Mouse (Mus musculus): ENCODE results near the gene Gstm7. TPM values are rescaled to one million over a fixed set of nuclear protein-coding genes. Genes with fewer than 3 reads are reported as not detected.
A peak's percentile ranks its signal among the peaks of the same experiment; 100 is the strongest.
"Not testable (repeated sequence)": the region's sequence is repeated elsewhere in the genome, so short reads cannot be mapped to it uniquely, and the experiment has no call there.

The Gstm7 gene
- total and polyA plus RNA-seq, 2 experiments from 2014 or later: 29.8 to 39.0 TPM

GRCm38 (mm10) chr3:107966631-107967030, 35.0 kb upstream of the Gstm7 start:
- no peaks in the 10 kb centered on the region for H3K9me3 ChIP-seq (ENCODE audit: low read length)
- TF ChIP-seq CTCF (IDR thresholded peaks at IDR 0.05; ENCODE audit: low read depth): no peak
- no peak for DNase-seq (ENCODE audit: low spot score)
- no peak for ATAC-seq
- 0 out of 2 replicates have a peak, but pooled peaks cover 3% of the 10 kb centered on the region for H3K4me1 ChIP-seq (ENCODE audit: insufficient read depth, low read length)
- H3K36me3 ChIP-seq (ENCODE audit: insufficient read depth, low read length): no peaks in the 10 kb centered on the region
- no peak overlapping the region for H3K4me2 ChIP-seq (ENCODE audit: low read depth, low read length)
- H3K9ac ChIP-seq (replicated peaks; ENCODE audit: low read length): no peak overlapping the region
- H3K4me3 ChIP-seq (ENCODE audit: low read length): no peak overlapping the region
- no peaks in the 10 kb centered on the region for H3K27me3 ChIP-seq (ENCODE audit: insufficient read depth, low read length)
- no peak overlapping the region for H3K27ac ChIP-seq
- WGBS: 97% methylated on average over 5 of the region's 5 CpGs

GRCm38 (mm10) chr3:107965592-107965991, 34.0 kb upstream of the Gstm7 start:
- Histone ChIP-seq H3K4me3 (ENCODE audit: low read length) (no peak overlapping the region), H3K27me3 (ENCODE audit: insufficient read depth, low read length) (no peaks in the 10 kb centered on the region), H3K4me1 (ENCODE audit: insufficient read depth, low read length) (0 out of 2 replicates have a peak, but pooled peaks cover 3% of the 10 kb centered on the region), H3K4me2 (ENCODE audit: low read depth, low read length) (no peak overlapping the region), H3K9me3 (ENCODE audit: low read length) (no peaks in the 10 kb centered on the region), H3K27ac (no peak overlapping the region), H3K9ac (replicated peaks; ENCODE audit: low read length) (no peak overlapping the region), H3K36me3 (ENCODE audit: insufficient read depth, low read length) (no peaks in the 10 kb centered on the region)
- DNase-seq (ENCODE audit: low spot score) (no peak), ATAC-seq (no peak)
- 72% methylated on average over 1 of the region's 1 CpGs for WGBS
- no peak for TF ChIP-seq CTCF (IDR thresholded peaks at IDR 0.05; ENCODE audit: low read depth)

GRCm38 (mm10) chr3:107964656-107965308, 33.2 kb upstream of the Gstm7 start:
- no peak overlapping the region for H3K27ac ChIP-seq
- H3K9ac ChIP-seq (replicated peaks; ENCODE audit: low read length): no peak overlapping the region
- DNase-seq (ENCODE audit: low spot score) (no peak), ATAC-seq (peak; percentile 24; the same call in 1 of the 2 replicates)
- WGBS: 72% methylated on average over 5 of the region's 5 CpGs
- no peaks in the 10 kb centered on the region for H3K9me3 ChIP-seq (ENCODE audit: low read length)
- no peak overlapping the region for H3K4me2 ChIP-seq (ENCODE audit: low read depth, low read length)
- no peak for TF ChIP-seq CTCF (IDR thresholded peaks at IDR 0.05; ENCODE audit: low read depth)
- no peaks in the 10 kb centered on the region for H3K36me3 ChIP-seq (ENCODE audit: insufficient read depth, low read length)
- H3K4me3 ChIP-seq (ENCODE audit: low read length): no peak overlapping the region
- H3K27me3 ChIP-seq (ENCODE audit: insufficient read depth, low read length): no peaks in the 10 kb centered on the region
- 0 out of 2 replicates have a peak, but pooled peaks cover 3% of the 10 kb centered on the region for H3K4me1 ChIP-seq (ENCODE audit: insufficient read depth, low read length)

- no peak for DNase-seq (ENCODE audit: low spot score)
- H3K36me3 ChIP-seq (ENCODE audit: insufficient read depth, low read length): no peaks in the 10 kb centered on the region
- no peaks in the 10 kb centered on the region for H3K9me3 ChIP-seq (ENCODE audit: low read length)
- no peaks in the 10 kb centered on the region for H3K27me3 ChIP-seq (ENCODE audit: insufficient read depth, low read length)
- no peak for ATAC-seq
- H3K4me1 ChIP-seq (ENCODE audit: insufficient read depth, low read length): 0 out of 2 replicates have a peak, but pooled peaks cover 3% of the 10 kb centered on the region
- WGBS: 85% methylated on average over 4 of the region's 4 CpGs
- H3K4me2 ChIP-seq (ENCODE audit: low read depth, low read length): no peak overlapping the region
- H3K4me3 ChIP-seq (ENCODE audit: low read length): no peak overlapping the region
- no peak for TF ChIP-seq CTCF (IDR thresholded peaks at IDR 0.05; ENCODE audit: low read depth)
- no peak overlapping the region for H3K27ac ChIP-seq
- H3K9ac ChIP-seq (replicated peaks; ENCODE audit: low read length): no peak overlapping the region
Observed at GRCm38 (mm10) chr3:107964026-107964425, 32.4 kb upstream of the Gstm7 start.

- H3K4me2 ChIP-seq (ENCODE audit: low read depth, low read length): not testable (repeated sequence)
- 91% methylated on average over 9 of the region's 9 CpGs for WGBS
Observed at GRCm38 (mm10) chr3:107955260-107955659, 23.6 kb upstream of the Gstm7 start.

GRCm38 (mm10) chr3:107953906-107954305, 22.3 kb upstream of the Gstm7 start:
- Histone ChIP-seq H3K4me1 (ENCODE audit: insufficient read depth, low read length) (peaks cover 3% of the 10 kb centered on the region; the same call in 1 of the 2 replicates), H3K9me3 (ENCODE audit: low read length) (no peaks in the 10 kb centered on the region), H3K9ac (replicated peaks; ENCODE audit: low read length) (no peak overlapping the region), H3K4me2 (ENCODE audit: low read depth, low read length) (no peak overlapping the region), H3K27me3 (ENCODE audit: insufficient read depth, low read length) (no peaks in the 10 kb centered on the region), H3K27ac (peak overlapping the region; percentile 60; the same call in 1 of the 2 replicates), H3K4me3 (ENCODE audit: low read length) (no peak overlapping the region), H3K36me3 (ENCODE audit: insufficient read depth, low read length) (no peaks in the 10 kb centered on the region)
- peak; percentile 33 for ATAC-seq
- WGBS: 71% methylated on average over 5 of the region's 5 CpGs
- peak; percentile 19 for DNase-seq (ENCODE audit: low spot score)
- no peak for TF ChIP-seq CTCF (IDR thresholded peaks at IDR 0.05; ENCODE audit: low read depth)

More at GRCm38 (mm10) chr3:107955260-107955659, 23.6 kb upstream of the Gstm7 start:
- H3K4me3 ChIP-seq (ENCODE audit: low read length); DNase-seq (ENCODE audit: low spot score); H3K36me3 ChIP-seq (ENCODE audit: insufficient read depth, low read length); H3K9me3 ChIP-seq (ENCODE audit: low read length); H3K27ac ChIP-seq; ATAC-seq; H3K27me3 ChIP-seq (ENCODE audit: insufficient read depth, low read length); H3K9ac ChIP-seq (replicated peaks; ENCODE audit: low read length); H3K4me1 ChIP-seq (ENCODE audit: insufficient read depth, low read length): not testable (repeated sequence)

GRCm38 (mm10) chr3:107953328-107953755, 21.7 kb upstream of the Gstm7 start:
- ATAC-seq: peak; percentile 95
- Histone ChIP-seq H3K27me3 (ENCODE audit: insufficient read depth, low read length) (no peaks in the 10 kb centered on the region), H3K4me3 (ENCODE audit: low read length) (no peak overlapping the region), H3K4me2 (ENCODE audit: low read depth, low read length) (no peak overlapping the region), H3K4me1 (ENCODE audit: insufficient read depth, low read length) (peaks cover 3% of the 10 kb centered on the region; the same call in 1 of the 2 replicates), H3K9me3 (ENCODE audit: low read length) (no peaks in the 10 kb centered on the region), H3K9ac (replicated peaks; ENCODE audit: low read length) (no peak overlapping the region), H3K36me3 (ENCODE audit: insufficient read depth, low read length) (no peaks in the 10 kb centered on the region), H3K27ac (peak overlapping the region; percentile 60; the same call in 1 of the 2 replicates)
- TF ChIP-seq CTCF (IDR thresholded peaks at IDR 0.05; ENCODE audit: low read depth): peak; percentile 84
- WGBS: 18% methylated on average over 6 of the region's 6 CpGs
- peak; percentile 87 for DNase-seq (ENCODE audit: low spot score)
